Mouse (Mus musculus) c-Kit-positive CD71-negative TER-119-negative erythroid progenitor cells, embryonic 14.5 days (primary cell): ENCODE measurements around the gene Epb41l2.

Experiments used
- DNase-seq: peaks from one replicate; pipeline ENCODE4 v3.0.0-alpha.2; 2013; ENCODE audit warnings: low read depth

The Epb41l2 gene

DNA sequence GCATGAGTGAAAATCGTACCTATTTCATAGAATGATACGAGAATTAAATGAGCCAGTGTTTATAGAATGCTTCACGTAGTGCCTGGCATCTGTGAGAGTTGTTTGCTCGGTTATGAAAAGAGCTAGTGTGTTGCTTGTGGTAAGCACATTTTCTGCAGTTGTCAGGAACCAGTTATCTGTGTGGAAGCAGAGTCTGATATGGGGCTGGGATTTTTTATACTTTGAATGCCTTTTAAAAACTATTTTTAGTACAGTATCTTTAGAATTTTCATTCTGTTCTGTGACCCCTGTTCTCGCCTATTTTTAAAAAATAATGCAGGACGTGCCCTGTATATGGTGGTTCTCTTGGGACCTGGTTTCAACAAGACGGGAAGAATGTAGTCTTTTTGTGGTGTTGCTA is 6.1 kb downstream of the Epb41l2 start:
- no peak for DNase-seq

GRCm38 (mm10) chr10:25366691-25367090 is 7.1 kb downstream of the Epb41l2 start:
- DNase-seq, result peak; percentile 31

DNA sequence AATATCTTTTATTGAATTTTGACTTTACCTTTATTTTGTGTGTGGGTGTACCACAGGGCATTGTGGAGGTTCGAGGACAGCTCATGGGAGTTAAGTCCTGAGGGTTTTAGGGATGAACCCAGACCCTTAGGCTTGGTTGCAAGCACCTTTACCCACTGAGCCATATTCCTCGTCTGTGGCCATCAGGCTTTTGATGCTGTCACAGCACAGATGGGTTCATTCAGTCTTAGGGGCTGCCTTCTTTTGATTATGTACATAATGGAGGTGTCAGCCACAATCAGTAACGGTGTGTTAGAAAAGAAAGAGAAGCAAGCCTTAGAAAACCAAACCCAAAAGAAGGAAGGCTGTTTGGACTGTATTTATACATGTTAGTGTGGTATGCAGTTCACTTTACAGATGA is 9.3 kb downstream of the Epb41l2 start:
- DNase-seq, result no peak

DNA sequence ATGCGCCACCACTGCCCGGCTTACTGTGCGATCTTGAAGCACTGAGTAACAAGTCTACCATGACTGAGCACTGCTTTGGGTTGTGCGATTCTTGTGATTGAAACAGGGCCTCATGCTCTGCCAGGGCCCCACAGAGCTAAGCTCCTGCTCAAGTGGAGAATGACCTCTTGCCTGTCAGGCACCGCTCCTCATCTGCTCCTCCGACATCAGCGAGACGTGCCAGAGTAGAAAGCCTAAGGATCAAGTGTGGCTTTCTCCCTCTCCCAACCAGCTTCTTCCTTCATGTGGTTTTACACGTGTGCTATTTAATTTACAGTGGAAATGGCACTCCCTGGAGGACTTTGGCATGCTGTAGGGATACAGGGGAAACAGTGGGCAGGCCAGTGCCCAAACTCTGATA is 10.1 kb downstream of the Epb41l2 start:
- DNase-seq, result no peak

GRCm38 (mm10) chr10:25371336-25371735 is 11.7 kb downstream of the Epb41l2 start:
- DNase-seq, result no peak

DNA sequence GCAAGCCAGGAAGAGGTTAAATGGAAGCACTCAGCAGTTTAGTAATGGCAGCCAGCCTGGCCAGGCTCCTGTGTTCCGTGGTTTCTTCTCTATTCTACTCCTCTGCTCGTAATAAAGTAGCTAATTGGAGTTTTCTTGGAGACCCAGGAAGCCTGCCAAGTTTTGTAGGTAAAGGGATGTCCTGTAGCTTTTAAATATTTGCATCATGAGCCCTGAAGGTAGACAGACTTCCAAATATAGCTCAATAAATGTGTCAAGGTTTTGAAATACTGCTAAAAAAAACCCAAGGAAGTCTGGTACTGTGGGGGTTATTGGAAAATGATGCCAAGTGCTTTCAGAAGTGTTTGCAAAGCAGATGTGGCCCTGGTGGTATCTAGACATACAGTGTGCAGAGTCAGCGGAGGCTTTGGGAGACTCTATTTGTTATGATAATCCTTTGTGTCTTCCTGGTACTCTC is 12.3 kb downstream of the Epb41l2 start:
- no peak for DNase-seq

DNA sequence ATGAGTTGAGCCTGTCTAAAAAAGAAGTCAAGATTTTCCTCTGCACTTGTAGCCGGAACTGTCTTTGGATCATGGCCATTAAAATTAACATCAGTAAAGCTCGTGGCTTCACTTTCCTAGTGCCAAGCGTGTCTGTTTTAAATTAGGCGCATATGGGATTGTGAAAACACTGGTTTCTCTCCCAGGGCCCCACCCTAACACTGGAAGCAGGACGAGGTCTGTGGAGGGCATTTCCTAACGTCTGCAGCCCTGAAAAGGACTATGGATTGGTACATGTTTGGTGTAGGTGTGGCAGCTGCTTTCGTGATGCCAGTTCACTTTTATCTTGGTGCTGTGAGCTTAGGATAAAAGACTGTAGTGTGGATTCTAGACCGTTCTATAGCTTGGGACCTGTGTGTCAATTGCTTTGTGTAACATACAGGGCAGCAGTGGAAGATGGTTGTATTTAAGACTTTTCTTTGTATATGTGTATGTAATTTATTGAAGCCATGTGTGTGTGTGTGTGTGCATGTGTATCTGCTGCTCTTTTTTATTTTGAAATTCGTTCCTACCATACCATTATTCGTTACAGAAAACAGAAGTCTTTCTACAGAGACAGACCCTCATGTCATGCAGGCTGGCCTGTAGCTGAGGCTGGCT is 13.0 kb downstream of the Epb41l2 start:
- DNase-seq, result no peak

- no peak for DNase-seq
These were observed 15.4 kb downstream of the Epb41l2 start for GRCm38 (mm10) chr10:25375036-25375435.

DNA sequence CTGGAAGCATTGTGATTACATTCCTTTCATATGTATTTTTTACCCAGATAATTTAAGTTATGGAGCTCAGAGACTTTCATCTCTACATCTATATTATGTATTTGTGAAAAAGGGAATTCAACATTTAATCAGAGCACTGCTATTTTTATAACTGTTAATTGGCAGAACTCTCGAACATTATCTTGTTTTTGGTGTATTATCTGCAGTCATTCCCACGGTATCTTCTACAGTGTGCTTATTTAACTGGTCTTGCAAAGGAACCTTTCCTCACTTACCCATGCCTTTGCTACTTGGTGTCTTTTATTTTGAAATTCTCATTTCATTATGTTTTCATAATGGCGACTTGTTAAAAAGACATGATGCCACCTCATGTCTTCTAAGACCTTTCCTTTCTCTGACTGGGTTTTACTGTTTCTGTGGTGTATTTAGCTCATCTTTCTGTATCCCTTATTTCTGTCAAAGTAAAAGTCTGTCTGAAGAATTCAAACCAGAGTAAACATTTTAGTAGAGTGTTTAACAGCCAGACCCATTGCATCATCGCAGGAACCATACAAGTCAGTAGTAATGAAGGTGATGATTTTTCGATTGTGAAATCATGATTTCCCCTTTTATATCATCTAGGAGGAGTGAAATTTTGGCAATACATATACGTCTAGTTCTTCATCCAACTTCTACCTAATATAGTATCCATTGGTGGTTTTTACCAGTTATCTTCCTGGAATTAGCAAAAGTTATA is 21.3 kb downstream of the Epb41l2 start:
- DNase-seq, result no peak

- DNase-seq, result no peak
These were observed 22.4 kb downstream of the Epb41l2 start for GRCm38 (mm10) chr10:25381951-25382350.

DNA sequence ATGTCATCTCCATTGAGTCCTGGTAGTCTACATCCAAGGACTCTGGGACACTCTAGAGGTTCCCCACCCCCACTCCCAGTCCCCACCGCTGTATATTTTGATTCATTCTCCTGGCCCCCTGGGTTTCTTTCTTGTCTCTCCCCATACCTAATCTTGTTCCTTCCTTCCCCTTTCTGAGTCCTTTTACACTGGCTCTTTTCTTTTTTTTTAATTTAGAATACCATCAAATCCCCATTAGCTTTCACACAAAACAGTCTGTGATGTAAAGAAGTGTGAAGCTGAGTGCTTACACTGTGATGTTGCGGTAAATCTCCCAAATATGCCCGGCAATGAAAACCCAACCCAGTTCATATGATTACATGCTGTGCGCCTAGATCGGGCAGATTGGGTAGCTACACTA is 23.6 kb downstream of the Epb41l2 start:
- no peak for DNase-seq

- DNase-seq, result no peak
These were observed 24.8 kb downstream of the Epb41l2 start for GRCm38 (mm10) chr10:25384391-25384790.

DNA sequence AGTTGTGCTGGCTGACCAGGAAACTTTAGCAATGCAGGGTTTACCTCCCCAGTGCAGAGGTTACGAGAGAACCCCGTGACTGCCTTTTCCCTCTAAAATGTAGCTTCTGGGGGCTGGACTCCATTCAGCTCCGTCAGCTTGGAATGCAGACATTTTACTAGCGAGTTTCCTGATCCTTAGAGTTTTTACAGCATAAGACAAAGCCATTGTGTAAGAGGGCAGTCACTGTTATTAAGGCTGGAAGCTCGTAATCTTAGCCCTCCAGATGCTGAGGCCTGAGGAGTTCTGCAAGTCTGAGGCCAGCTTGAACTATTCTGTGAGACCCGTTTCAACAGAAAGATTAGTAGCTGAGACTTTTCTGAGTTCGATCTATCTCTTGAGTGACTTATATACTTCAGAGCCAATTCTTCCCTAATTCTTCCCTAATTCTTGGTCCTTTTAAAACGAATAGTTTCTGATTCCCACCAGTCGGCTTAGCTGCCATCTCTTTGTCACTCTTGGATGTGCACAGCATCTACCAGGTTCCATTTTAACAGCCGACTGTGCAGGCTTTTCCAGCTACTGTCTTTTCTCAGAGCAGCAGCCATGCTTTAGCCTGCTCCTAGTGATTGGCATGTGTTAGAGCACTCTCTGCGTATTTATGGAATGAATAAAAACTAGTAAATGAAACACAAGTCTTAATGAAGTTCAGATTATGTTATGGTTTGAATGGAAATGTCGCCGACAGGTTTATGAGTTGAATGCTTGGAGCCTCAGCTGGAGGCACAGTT is 26.4 kb downstream of the Epb41l2 start:
- DNase-seq, result no peak

DNA sequence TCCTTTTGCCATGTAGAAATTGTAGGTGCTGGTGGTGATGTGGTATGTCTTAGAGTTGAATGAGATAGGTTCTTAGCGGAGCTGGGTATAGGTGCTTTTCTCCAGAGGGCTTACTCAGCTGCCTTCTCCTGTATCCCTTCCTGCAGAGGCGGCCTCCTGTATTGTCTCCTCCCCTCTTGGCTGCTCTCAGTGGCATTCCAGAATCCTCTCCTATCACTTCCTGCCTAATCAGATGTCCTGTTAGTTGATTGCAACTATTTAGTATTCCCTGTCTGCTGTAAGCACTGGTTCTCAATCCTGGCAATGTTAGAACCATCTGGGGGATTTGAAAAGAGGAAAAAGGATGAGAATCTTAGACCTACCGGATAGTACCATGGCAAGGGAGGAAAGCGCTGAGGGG is 27.3 kb downstream of the Epb41l2 start:
- DNase-seq, result no peak

GRCm38 (mm10) chr10:25387268-25387667 is 27.7 kb downstream of the Epb41l2 start:
- no peak for DNase-seq

DNA sequence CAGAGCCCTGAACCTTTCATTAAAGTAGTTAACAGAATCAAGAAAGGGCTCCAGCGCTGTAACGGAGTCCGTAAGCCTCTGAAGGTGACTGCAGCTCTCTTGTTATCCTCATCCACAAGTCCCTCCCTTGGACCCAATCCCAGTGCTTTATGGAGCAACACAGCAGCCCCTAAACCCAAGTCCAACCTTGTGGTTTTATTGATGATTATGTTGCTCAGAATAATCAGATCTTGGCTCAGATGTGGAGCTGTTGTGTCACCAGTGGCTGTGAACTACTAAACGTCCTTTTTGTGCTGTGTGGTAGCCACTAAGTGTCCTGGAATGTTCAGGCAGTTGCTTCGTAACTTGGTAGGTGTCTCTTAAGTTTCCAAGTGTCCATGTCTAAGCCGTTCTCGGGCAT is 33.2 kb downstream of the Epb41l2 start:
- DNase-seq, result no peak

GRCm38 (mm10) chr10:25393721-25394120 is 34.1 kb downstream of the Epb41l2 start:
- no peak for DNase-seq

GRCm38 (mm10) chr10:25395236-25395886 is 35.8 kb downstream of the Epb41l2 start:
- no peak for DNase-seq

- no peak for DNase-seq
These were observed 37.3 kb downstream of the Epb41l2 start for GRCm38 (mm10) chr10:25396859-25397258.

GRCm38 (mm10) chr10:25397767-25398690 is 38.4 kb downstream of the Epb41l2 start:
- DNase-seq, result no peak

- DNase-seq, result no peak
These were observed 39.4 kb downstream of the Epb41l2 start for GRCm38 (mm10) chr10:25399016-25399415.
